Mouse (Mus musculus) megakaryocyte, embryonic 14.5 days (primary cell): Measurements from ENCODE around the gene Arhgap25.

ENCODE experiments used
- FLI1 ChIP-seq: IDR thresholded peaks from 2 replicates; pipeline ENCODE4 v1.6.1; 2012; ENCODE audit warnings: low read length, inconsistent platforms, mixed read lengths
- GATA1 ChIP-seq: IDR thresholded peaks from 3 replicates; pipeline ENCODE4 v1.6.1; 2012; ENCODE audit warnings: mixed read lengths, low read length, inconsistent platforms, borderline replicate concordance

DNA sequence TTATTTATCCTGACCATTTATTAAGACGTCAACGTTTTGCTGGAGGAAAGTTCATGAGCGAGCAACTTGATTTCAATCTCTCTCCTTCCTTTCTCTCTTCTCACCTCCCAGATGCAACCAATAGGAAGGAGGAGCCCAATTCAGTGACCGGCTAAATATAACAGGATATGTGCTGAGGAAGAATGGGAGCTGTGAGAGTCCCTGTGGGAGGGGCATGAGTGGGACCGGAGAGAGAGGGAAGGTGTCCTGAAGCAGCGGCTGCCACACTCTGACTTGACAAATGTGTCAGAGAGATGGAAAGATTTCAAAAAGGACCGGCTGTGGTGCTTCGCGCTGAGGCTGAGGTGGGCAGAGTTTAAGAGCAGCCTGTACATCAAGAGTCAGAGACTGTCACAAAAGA, 2.6 kb upstream of the Arhgap25 start:
- TF ChIP-seq GATA1 (no peak), FLI1 (no peak)
